16 mouse cellular contexts compared by ENCODE assay signal in the genomic region with DNA sequence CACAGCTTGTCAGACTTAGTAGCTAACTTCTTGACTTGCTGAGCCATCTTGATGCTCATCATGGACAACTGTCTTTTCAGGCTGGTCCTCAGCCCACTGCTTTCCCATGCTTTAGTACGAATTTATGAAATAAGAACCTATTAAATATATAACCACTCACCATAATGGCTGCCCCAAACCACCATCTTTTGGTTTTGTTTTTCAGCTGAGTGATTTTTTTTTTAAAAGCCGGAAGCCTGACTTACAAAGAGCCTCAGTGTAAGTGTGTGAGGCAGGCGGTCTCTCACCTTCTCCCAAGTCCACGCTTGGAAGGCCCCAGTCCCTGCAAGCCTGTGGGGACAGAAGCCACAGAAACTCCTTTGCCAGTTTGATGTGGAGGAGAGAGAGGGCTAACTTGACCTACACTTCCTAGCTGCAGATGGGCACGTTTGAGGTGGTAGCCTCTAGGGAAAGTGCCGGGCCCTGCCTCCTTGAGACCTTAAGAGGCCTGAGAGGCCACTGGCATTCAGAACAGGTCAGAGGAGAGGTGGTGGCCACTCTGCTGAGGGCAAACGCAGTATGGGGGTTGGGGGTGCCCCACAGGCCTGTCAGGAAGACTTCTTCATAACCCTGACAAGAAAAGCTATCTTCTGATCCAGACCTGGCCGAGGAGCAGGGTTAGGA. TPM values are rescaled to one million over a fixed set of nuclear protein-coding genes. Genes with fewer than 3 reads are reported as not detected.
DNase-seq lines count a peak whose midpoint lies in the region; ATAC-seq and TF ChIP-seq lines count a peak whose summit lies in the region.
"Had no signal": no experiment of that assay in that cellular context is flagged by ENCODE, and none has a peak within 500 bp of the region (broad histone marks: within the 10 kb centered on the region; RNA-seq: fewer than 3 reads in every experiment).

No protein-coding gene starts in this region.

- H3K36me3 ChIP-seq in liver, adult 2 months (ENCODE audit: control insufficient read depth, insufficient read depth, low read length): no peaks in the 10 kb centered on the region
- H3K36me3 ChIP-seq in liver, postnatal 0 days (replicated peaks; ENCODE audit: insufficient read depth, low read length): no peaks in the 10 kb centered on the region; the same call in 1 of the 2 replicates
- no peaks in the 10 kb centered on the region for H3K36me3 ChIP-seq in stomach, postnatal 0 days (ENCODE audit: control insufficient read depth, insufficient read depth, low read length)
- H3K36me3 ChIP-seq: hindbrain, embryonic 15.5 days; neural tube, embryonic 15.5 days; stomach, embryonic 15.5 days had no signal

- H3K4me1 ChIP-seq in liver, adult 2 months (ENCODE audit: control insufficient read depth, insufficient read depth, low read length): peaks cover 54% of the 10 kb centered on the region
- H3K4me1 ChIP-seq in liver, postnatal 0 days (ENCODE audit: insufficient read depth): peaks cover 53% of the 10 kb centered on the region
- peaks cover 1% of the 10 kb centered on the region; the same call in 1 of the 2 replicates for H3K4me1 ChIP-seq in stomach, postnatal 0 days (replicated peaks; ENCODE audit: control insufficient read depth, insufficient read depth)

- H3K79me2 ChIP-seq in liver, adult 2 months (ENCODE audit: control insufficient read depth, insufficient read depth, low read length): peaks cover 26% of the 10 kb centered on the region; the same call in 1 of the 2 replicates

- TF ChIP-seq POLR2A in liver, adult 2 months (IDR thresholded peaks at IDR 0.05; ENCODE audit: extremely low read depth, insufficient read depth, low read length): no peak

- DNase-seq in liver, adult 2 months (ENCODE audit: extremely low read depth, low read depth, low spot score): no peak
- DNase-seq in liver, postnatal 0 days: no peak
- peak; percentile 51 for DNase-seq in CD4-positive helper T cell, adult 2 months (ENCODE audit: low read depth, low spot score)
- DNase-seq in T-cell, adult 2 months (ENCODE audit: low spot score): peak; percentile 31
- DNase-seq in stomach, postnatal 0 days (ENCODE audit: low spot score): no peak
- no peak for DNase-seq in adrenal gland, adult (ENCODE audit: inconsistent age in 2 of 2, low spot score in 1 of 2)
- no peak for DNase-seq in cerebellum, adult 11-12 months
- DNase-seq: adrenal gland, postnatal 36 days; cerebellum, postnatal 14 days; layer of hippocampus, adult 9-11 months had no signal

- H3K9me3 ChIP-seq in liver, postnatal 0 days (ENCODE audit: low read length): no peaks in the 10 kb centered on the region
- H3K9me3 ChIP-seq in stomach, postnatal 0 days (ENCODE audit: control insufficient read depth, low read length): no peaks in the 10 kb centered on the region
- H3K9me3 ChIP-seq: hindbrain, embryonic 15.5 days; liver, embryonic 12.5 days; neural tube, embryonic 15.5 days; stomach, embryonic 15.5 days had no signal

- H3K27me3 ChIP-seq in liver, adult 2 months (ENCODE audit: control insufficient read depth, insufficient read depth, low read length): no peaks in the 10 kb centered on the region
- H3K27me3 ChIP-seq in liver, postnatal 0 days (ENCODE audit: insufficient read depth, low read length): no peaks in the 10 kb centered on the region
- no peaks in the 10 kb centered on the region for H3K27me3 ChIP-seq in stomach, postnatal 0 days (ENCODE audit: control insufficient read depth, insufficient read depth, low read length)

- no peak overlapping the region for H3K4me2 ChIP-seq in liver, postnatal 0 days (ENCODE audit: low read depth, low read length)
- no peak overlapping the region for H3K4me2 ChIP-seq in stomach, postnatal 0 days (replicated peaks; ENCODE audit: low read depth)
- H3K4me2 ChIP-seq: hindbrain, embryonic 15.5 days; liver, embryonic 12.5 days; neural tube, embryonic 15.5 days; stomach, embryonic 15.5 days had no signal

- H3K4me3 ChIP-seq in liver, adult 2 months (ENCODE audit: insufficient read depth, low read depth, low read length): no peak overlapping the region
- no peak overlapping the region for H3K4me3 ChIP-seq in liver, postnatal 0 days (ENCODE audit: low read depth, low read length)
- no peak overlapping the region for H3K4me3 ChIP-seq in stomach, postnatal 0 days (ENCODE audit: low read depth, low read length)
- H3K4me3 ChIP-seq: hindbrain, embryonic 15.5 days; liver, embryonic 12.5 days; neural tube, embryonic 15.5 days; stomach, embryonic 15.5 days had no signal

- TF ChIP-seq CTCF in liver, adult 2 months (IDR thresholded peaks at IDR 0.05; ENCODE audit: low read depth, low read length): no peak
- no peak for TF ChIP-seq CTCF in liver, postnatal 0 days (IDR thresholded peaks at IDR 0.05; ENCODE audit: low read depth)
- no peak for TF ChIP-seq CTCF in stomach, postnatal 0 days (IDR thresholded peaks at IDR 0.05; ENCODE audit: low read depth)

- no peak for TF ChIP-seq EP300 in liver, postnatal 0 days (IDR thresholded peaks at IDR 0.05; ENCODE audit: low read depth)
- TF ChIP-seq EP300 in stomach, postnatal 0 days (optimal IDR thresholded peaks at IDR 0.05): no peak

- no peak for ATAC-seq in liver, postnatal 0 days
- no peak for ATAC-seq in stomach, postnatal 0 days (ENCODE audit: low FRiP score, low TSS enrichment)
- ATAC-seq: activated CD4-positive, CD25-positive, alpha-beta regulatory T cell, adult 4 months; forebrain, embryonic 14.5 days; liver, embryonic 12.5 days had no signal

- 86% methylated on average over 8 of the region's 8 CpGs for WGBS in liver, adult 2 months
- 64% methylated on average over 8 of the region's 8 CpGs for WGBS in liver, postnatal 0 days (ENCODE audit: insufficient replicate concordance)
- 73% methylated on average over 8 of the region's 8 CpGs for WGBS in stomach, postnatal 0 days

- H3K27ac ChIP-seq in liver, adult 2 months (replicated peaks; ENCODE audit: insufficient read depth, low read depth, low read length): peak overlapping the region; percentile 94; the same call in 1 of the 2 replicates
- H3K27ac ChIP-seq in liver, postnatal 0 days (ENCODE audit: low read depth): no peak overlapping the region
- H3K27ac ChIP-seq in stomach, postnatal 0 days (replicated peaks): peak overlapping the region; percentile 53
- H3K27ac ChIP-seq: hindbrain, embryonic 15.5 days; liver, embryonic 12.5 days; neural tube, embryonic 15.5 days; stomach, embryonic 15.5 days had no signal

- H3K9ac ChIP-seq in liver, adult 2 months (ENCODE audit: low read depth, low read length): 0 out of 2 replicates have a peak overlapping the region, but pooled peaks have one; percentile 5
- no peak overlapping the region for H3K9ac ChIP-seq in liver, postnatal 0 days (replicated peaks)
- H3K9ac ChIP-seq in stomach, postnatal 0 days (ENCODE audit: low read length): no peak overlapping the region
- H3K9ac ChIP-seq: hindbrain, embryonic 15.5 days; liver, embryonic 12.5 days; neural tube, embryonic 15.5 days; stomach, embryonic 15.5 days had no signal

RNA-seq across cellular contexts. Expression of gene Ttc7, which starts 3.9 kb away (rescaled TPM):
- total RNA-seq in liver, adult 2 months (2014; rRNA removed): 19.0 and 22.4 TPM in 2 replicates
- polyA plus RNA-seq in liver, adult 2 months (2012; rRNA removed): 36.5 and 37.8 TPM in 2 replicates
- polyA plus RNA-seq in liver, postnatal 0 days (2015; fragmentation: Nextera tagmentation; extraction: Ambion mirVana): 10.1 and 12.1 TPM in 2 replicates
- 19.9 and 21.2 TPM in 2 replicates for polyA plus RNA-seq in stomach, postnatal 0 days (2015; fragmentation: Nextera tagmentation; extraction: Ambion mirVana)

RNA-seq across cellular contexts. Expression of gene Mcfd2, which starts 20.9 kb away (rescaled TPM):
- total RNA-seq in liver, adult 2 months (2014; rRNA removed): 223 and 231 TPM in 2 replicates
- polyA plus RNA-seq in liver, adult 2 months (2012; rRNA removed): 263 and 314 TPM in 2 replicates
- 139 and 148 TPM in 2 replicates for polyA plus RNA-seq in liver, postnatal 0 days (2015; fragmentation: Nextera tagmentation; extraction: Ambion mirVana)
- 80.4 and 84.4 TPM in 2 replicates for polyA plus RNA-seq in stomach, postnatal 0 days (2015; fragmentation: Nextera tagmentation; extraction: Ambion mirVana)

Comparison
In these comparisons a context has a peak if more than half of its experiments do, and no peak if none do; other contexts are left out.
1. DNase-seq: peak in CD4-positive helper T cell, adult 2 months (single experiment) and T-cell, adult 2 months (single experiment); none in liver, adult 2 months (single experiment), liver, postnatal 0 days (single experiment), stomach, postnatal 0 days (single experiment), adrenal gland, adult (0 of 2) and cerebellum, adult 11-12 months (single experiment).